Mouse (Mus musculus): Measurements from ENCODE around the gene Pcdh9.

Gene Pcdh9

GRCm38 (mm10) chr14:93890519-93891370 lies at the start of gene Pcdh9:
TSS of gene Pcdh9 (minus strand) at chr14:93890679.
- DNase-seq (ENCODE audit: low read depth) = peak; percentile 16

- no peak for DNase-seq (ENCODE audit: low read depth)
Observed at GRCm38 (mm10) chr14:93906928-93907327, 16.4 kb upstream of the Pcdh9 start.

- DNase-seq (ENCODE audit: low read depth) = peak; percentile 24
Observed at GRCm38 (mm10) chr14:93898533-93898932, 8.1 kb upstream of the Pcdh9 start.

GRCm38 (mm10) chr14:93895131-93895530 lies 4.7 kb upstream of the Pcdh9 start:
- DNase-seq (ENCODE audit: low read depth) = no peak

DNA sequence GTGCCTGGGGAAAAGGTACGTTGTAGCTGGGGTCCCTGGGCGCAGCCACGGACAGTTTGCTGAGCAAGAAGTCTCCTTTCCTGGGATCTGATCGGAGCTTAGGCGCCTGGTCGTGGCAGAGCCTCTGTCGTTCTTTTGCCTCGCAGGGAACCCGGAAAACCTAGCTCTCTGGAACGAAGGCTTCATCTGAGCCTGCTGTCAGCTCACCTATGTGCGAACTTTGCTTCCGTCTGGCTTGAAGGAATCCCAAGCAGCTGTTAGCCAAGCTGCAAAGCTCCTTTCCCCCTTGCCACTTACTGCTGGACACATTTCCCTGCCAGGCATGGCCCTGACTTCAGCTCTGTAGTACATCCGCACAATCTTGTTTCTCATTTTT lies 880 bp upstream of the Pcdh9 start:
- no peak for DNase-seq (ENCODE audit: low read depth)

- DNase-seq (ENCODE audit: low read depth) = no peak
Observed at GRCm38 (mm10) chr14:93889839-93890518, 500 bp downstream of the Pcdh9 start.

GRCm38 (mm10) chr14:93889231-93889630 lies 1.2 kb downstream of the Pcdh9 start:
- peak; percentile 2 for DNase-seq (ENCODE audit: low read depth)

DNA sequence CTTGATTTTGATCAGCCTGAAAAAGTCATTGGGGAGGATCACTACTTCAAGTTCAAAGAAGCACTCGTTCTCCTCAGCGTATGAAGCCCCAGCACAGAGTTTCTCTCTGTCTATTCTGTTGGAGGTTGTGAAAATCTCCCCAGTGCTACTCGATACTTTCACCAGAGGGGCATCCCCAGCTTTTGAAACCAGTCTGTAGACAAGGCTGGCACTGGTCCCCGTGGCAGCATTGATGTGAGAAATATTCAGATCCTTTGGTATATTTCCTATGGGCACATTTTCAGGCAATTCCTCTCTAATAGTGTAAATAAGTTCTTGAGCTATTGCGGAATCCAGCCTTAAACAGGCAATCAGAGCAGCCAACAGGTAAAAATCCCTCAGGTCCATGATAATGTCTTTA lies 2.1 kb downstream of the Pcdh9 start:
- DNase-seq (ENCODE audit: low read depth) = no peak

DNA sequence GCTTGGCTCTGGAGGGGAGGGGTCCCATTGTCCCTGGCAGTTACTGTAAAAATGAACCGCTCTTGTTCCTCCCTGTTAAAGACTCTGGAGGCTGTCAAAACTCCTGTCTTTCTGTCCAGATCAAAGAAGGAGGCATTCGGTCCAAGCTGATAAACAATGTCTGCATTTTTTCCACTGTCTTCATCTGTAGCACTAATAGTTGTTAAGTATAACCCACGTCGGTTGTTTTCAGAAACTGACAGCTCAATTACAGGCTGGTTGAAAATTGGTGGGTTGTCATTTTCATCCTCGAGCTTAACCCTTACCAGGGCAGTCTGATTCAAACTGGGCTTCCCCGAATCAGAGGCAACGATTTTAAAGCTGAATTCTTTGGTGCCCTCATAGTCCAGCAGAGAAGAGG lies 3.4 kb downstream of the Pcdh9 start:
- no peak for DNase-seq (ENCODE audit: low read depth)

DNA sequence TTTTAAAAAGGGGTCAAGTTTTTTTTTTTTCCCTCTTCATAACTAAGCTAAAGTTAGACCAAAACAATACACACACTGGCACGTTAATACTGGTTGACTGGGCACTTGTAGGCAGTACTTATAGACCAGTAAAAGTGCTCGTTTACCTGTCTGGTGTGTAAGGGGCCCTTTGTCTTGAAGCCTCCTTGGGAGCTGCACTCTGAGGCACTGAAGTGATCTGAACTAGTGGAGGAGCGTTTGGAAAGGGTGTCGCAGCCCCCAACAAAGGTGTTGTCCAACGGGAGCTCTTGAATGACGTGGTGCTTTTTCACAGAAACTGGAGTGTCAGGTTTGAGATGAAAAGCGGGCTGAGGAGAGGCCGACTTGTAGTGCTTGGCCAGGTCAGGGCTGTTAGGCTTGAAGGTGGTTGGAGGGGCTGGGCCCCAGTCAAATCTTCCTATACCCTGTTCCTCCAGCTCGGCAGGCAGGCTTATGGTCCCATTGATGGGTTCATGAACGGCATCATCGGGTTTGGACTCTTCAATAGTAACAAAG lies 4.9 kb downstream of the Pcdh9 start:
- DNase-seq (ENCODE audit: low read depth) = no peak

DNA sequence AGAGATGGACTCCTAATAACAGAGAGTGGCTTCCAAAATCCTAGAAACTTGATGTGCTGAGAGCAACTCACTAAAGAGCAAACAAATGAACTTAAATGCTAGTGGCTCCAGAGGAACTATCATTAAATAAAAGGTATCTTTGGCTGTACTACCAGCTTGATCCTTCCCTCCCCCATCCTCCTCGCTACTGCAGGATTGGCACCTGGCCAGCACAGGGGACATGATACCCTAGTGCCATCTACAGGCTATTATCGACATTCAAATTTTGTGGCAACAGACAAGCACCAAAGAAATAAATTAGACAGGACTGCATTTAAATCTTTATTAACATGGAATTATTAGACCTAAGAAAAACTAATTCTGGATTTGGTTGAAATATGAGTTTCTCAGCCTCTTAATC lies 6.0 kb downstream of the Pcdh9 start:
- DNase-seq (ENCODE audit: low read depth) = peak; percentile 6

DNA sequence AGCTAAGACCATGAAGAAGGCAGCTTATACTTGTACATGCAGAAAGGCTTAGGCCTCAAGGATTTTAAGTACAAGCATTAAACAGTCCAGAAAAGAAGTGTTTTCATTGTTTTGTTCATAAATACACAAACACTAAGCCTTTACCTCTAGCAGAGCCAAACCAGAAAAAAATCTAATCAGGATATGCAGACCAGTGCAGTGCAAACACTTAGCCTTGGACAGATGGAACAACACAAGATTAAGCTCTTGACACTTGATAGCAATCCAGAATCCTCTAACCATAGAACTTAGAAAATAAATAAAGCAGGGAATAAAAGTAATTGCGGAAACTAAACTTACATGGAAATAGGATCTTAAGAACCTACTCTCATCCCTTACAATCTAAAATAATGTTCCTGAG lies 10.4 kb downstream of the Pcdh9 start:
- DNase-seq (ENCODE audit: low read depth) = no peak

DNA sequence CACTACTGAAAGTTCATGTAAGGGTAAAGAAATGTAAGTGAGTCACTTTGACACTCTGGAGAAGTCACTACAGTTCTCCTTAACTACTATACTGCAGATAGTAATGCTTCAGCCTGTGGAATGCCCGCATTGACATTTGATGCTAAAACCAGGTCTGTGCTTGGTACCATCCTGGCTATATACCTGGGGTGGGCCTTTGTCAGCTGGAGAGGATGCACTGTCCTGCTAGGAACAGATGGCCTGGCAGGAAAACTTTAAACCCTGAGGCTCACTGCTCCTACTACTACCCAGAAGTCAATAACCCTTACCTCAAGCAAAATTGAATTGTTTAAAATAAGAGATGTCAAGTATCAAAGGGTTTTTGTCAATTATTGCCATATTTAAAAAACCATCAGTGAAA lies 14.5 kb downstream of the Pcdh9 start:
- DNase-seq (ENCODE audit: low read depth) = no peak

DNA sequence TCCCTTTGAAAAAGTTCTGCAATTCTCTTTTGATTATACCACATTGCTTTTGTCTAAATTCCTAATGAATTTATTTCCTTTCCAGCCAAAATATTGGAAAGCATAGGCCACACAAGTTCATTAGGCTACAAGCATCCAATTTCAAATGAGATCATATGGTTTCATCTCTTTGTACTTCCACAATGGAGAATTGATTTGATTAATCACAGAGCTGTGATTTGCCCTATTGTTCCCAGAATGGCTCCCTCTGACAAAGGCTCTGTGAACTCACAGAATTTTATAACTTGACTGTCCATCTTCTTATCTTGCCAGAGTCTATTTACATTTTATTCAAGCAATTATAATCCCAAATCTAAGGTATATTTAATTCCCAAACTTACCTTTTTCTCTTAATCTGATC lies 22.3 kb downstream of the Pcdh9 start:
- DNase-seq (ENCODE audit: low read depth) = no peak

DNA sequence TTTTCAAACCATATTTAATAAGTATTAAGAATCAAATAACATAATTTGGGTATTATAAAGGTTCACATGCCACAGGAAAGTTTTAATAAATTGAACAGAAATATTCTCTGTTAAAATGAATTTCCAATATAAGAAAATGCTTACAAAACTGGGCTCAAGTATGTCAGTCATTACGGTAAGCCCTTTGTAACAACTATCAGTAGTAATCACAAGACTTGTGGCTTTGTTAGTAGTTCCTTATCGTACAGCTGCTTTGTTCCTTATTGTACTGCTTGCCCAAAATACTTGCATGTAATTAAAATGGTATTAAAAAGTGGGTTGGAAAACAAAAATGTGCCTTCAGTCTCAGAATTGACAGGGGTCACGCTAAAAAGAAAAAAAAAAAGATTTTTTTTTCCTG lies 32.4 kb downstream of the Pcdh9 start:
- no peak for DNase-seq (ENCODE audit: low read depth)

DNA sequence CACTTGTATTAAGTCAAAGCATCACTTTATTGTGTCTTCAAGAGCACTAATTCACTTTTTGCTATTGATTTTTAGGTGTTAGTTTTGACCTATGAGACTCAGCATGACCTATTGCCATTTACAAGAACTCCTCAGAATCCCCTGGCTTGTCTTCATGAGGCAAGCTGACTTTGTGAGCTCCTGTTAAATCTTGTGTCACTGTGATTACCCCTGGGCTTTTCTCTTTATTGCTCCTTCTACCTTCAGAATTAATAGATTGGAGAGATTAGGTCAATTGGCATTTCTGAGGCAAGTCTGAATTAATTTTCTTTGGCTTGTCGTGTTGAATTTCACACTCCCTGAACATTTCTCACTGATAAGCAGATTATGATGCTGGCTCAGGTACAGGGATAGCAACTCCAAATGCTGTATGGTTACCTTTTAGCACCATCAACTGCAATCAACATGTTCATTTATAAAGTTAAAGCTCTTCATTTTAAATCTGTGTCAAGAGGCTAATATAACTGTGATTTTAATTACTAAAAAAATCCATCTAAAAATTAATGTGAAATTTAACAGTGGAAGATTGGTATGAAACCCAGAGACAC lies 44.3 kb downstream of the Pcdh9 start:
- no peak for DNase-seq (ENCODE audit: low read depth)

- DNase-seq (ENCODE audit: low read depth) = no peak
Observed at GRCm38 (mm10) chr14:93842686-93843288, 47.7 kb downstream of the Pcdh9 start.

GRCm38 (mm10) chr14:93832511-93832910 lies 58.0 kb downstream of the Pcdh9 start:
- no peak for DNase-seq (ENCODE audit: low read depth)

DNA sequence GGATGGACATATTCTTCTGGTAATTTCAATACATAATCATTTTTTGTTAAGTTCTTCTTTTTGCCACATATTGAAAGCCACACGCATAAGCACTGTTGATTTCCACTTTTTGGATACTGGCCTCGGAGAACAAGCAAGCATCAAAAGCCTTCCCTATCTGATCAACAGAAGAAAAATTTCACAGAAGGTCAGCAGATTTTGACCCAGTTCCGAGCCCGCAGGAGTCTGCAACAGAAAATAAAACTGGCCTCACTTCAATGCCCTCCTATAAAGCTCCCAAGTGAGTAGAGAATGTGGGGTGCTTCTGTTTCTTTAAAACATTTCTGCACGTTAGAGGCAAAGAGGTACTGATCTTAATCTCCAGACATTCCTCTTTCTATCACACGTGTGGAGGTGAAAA lies 63.3 kb downstream of the Pcdh9 start:
- no peak for DNase-seq (ENCODE audit: low read depth)

DNA sequence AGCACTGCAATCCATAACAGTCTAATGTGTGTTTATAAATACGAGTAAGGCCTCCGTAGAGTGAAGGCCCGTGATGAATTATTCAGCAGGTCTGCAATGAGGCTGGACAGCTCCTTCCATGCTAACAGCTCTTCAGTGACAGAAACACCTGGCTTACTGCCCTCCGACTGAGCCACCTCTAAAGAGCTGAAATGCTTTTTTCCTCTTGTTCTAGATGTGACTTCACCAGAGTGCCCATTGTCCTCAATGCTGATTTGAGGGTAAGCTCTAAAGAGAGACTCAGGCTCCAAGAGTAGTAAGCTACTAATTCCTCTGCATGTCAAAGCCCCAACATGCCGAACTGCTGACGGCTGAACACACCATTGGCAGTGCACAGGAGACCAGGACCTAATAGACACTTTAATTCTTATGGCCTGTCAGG lies 64.4 kb downstream of the Pcdh9 start:
- no peak for DNase-seq (ENCODE audit: low read depth)

DNA sequence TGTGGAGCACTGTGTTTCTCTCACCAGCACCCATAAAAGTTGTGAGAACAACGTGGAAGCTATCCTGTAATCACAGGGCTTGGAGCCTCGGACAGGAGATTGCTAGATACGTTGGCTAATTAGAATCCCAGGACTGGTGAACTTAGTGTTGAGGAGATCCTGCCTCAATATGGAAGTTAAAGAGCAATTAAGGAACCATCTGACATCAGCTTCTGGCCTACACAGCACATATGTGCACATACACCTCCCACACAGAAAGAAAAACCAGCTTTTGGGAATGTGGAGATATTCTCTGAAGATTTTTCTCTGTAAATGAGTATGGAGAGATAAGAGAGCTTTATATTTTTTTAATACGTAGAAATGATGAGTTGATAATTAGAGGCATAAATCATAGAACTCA lies 71.6 kb downstream of the Pcdh9 start:
- no peak for DNase-seq (ENCODE audit: low read depth)

DNA sequence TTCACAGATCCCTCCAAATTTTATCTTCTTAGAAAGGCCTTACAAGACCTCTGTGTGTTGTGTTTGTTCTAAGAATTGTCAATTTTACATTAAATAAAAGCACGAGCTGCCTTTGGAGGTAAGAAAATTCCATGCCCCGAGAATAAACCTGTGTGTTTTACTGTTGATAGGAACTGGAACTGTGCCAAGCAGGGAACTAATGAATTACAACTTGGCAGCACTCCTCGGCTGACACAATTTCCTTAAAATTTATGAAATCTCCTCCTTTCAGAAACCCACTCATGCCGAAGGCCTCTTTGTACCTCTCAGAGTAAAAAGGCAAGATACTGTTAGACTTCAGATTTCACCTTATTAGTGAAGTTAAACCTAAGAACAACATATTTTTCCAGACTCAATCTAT lies 72.9 kb downstream of the Pcdh9 start:
- DNase-seq (ENCODE audit: low read depth) = no peak

DNA sequence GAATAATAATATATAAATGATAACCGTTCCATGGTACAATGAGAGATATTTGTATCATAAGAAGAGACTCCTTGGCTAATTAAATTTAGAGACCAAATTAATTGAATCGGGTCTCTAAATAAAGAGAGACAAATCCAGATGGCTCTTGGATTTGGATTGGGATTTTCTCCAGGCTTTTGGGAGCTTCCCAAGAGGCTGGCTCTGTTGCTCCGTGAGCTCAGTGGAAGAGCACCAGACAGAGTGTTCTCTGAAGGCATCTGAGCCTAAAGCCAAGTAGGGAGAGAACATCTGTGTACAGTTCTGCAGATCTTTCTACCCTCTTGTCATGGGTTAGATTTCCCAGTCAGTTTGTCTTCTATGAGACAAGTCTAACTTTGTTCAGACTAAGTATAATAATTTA lies 95.9 kb downstream of the Pcdh9 start:
- no peak for DNase-seq (ENCODE audit: low read depth)

All from NIH3T3 (cell line).